Mouse (Mus musculus) layer of hippocampus, postnatal 10 days (tissue): ENCODE results near the gene Zfyve9. TPM values are rescaled to one million over a fixed set of nuclear protein-coding genes. Genes with fewer than 3 reads are reported as not detected.

Experiments
- DNase-seq, 2 experiments: peaks; one replicate each; pipeline ENCODE4 v3.0.0; 2021; ENCODE audit warnings: low spot score in 2 of 2
- long read RNA-seq: library from polyadenylated mRNA; stranded (forward); transcript quantifications from one replicate; pipeline ENCODE4 v2.0.0, GENCODE M21; 2023
- total RNA-seq, 2 experiments: library from RNA; stranded (reverse); gene quantifications; 2 replicates each; pipeline ENCODE4 v1.2.3; 2021

The Zfyve9 gene
- 10 to 100 TPM; 45.4 to 45.6 TPM for total RNA-seq
- long read RNA-seq, partial matches to known transcripts: 2 of 10 reads
- long read RNA-seq, other reads (novel, unspliced or antisense): 8 of 10 reads

GRCm38 (mm10) chr4:108780057-108780863, at the start of gene Zfyve9:
Gene Zfyve9, minus strand, starts transcription at chr4:108780798.
- DNase-seq: peak; percentile 81 to 90

GRCm38 (mm10) chr4:108826643-108827042, 46.0 kb upstream of the Zfyve9 start:
- no peak for DNase-seq

- DNase-seq: no peak
Measured at GRCm38 (mm10) chr4:108826096-108826495, 45.5 kb upstream of the Zfyve9 start.

GRCm38 (mm10) chr4:108825677-108826076, 45.1 kb upstream of the Zfyve9 start:
- DNase-seq: no peak

- DNase-seq: no peak
Measured at GRCm38 (mm10) chr4:108811550-108811949, 31.0 kb upstream of the Zfyve9 start.

GRCm38 (mm10) chr4:108811142-108811541, 30.5 kb upstream of the Zfyve9 start:
- DNase-seq: no peak

GRCm38 (mm10) chr4:108803535-108803934, 22.9 kb upstream of the Zfyve9 start:
- DNase-seq: no peak

- peak; percentile 81 for DNase-seq
Measured at GRCm38 (mm10) chr4:108798083-108798830, 17.7 kb upstream of the Zfyve9 start.

GRCm38 (mm10) chr4:108796701-108797100, 16.1 kb upstream of the Zfyve9 start:
- DNase-seq: no peak

- no peak for DNase-seq
Measured at GRCm38 (mm10) chr4:108793941-108794340, 13.3 kb upstream of the Zfyve9 start.

- no peak for DNase-seq
Measured at GRCm38 (mm10) chr4:108790507-108790906, 9.9 kb upstream of the Zfyve9 start.

GRCm38 (mm10) chr4:108789258-108789936, 8.8 kb upstream of the Zfyve9 start:
- DNase-seq: no peak

- peak in 1 of 2 experiments; percentile 9 for DNase-seq
Measured at GRCm38 (mm10) chr4:108782421-108783085, 2.0 kb upstream of the Zfyve9 start.

- DNase-seq: no peak
Measured at GRCm38 (mm10) chr4:108781596-108781995, 998 bp upstream of the Zfyve9 start.

GRCm38 (mm10) chr4:108780864-108781205, 237 bp upstream of the Zfyve9 start:
- no peak for DNase-seq

GRCm38 (mm10) chr4:108779763-108780056, 888 bp downstream of the Zfyve9 start:
- no peak for DNase-seq

- DNase-seq: no peak
Measured at GRCm38 (mm10) chr4:108768527-108768926, 12.1 kb downstream of the Zfyve9 start.

GRCm38 (mm10) chr4:108759583-108759982, 21.0 kb downstream of the Zfyve9 start:
- no peak for DNase-seq

- no peak for DNase-seq
Measured at GRCm38 (mm10) chr4:108746160-108746873, 34.3 kb downstream of the Zfyve9 start.

- DNase-seq: no peak
Measured at GRCm38 (mm10) chr4:108731582-108731981, 49.0 kb downstream of the Zfyve9 start.

GRCm38 (mm10) chr4:108730450-108730849, 50.1 kb downstream of the Zfyve9 start:
- DNase-seq: no peak
